Mouse (Mus musculus): Measurements from ENCODE around the gene Gm20388. TPM values are rescaled to one million over a fixed set of nuclear protein-coding genes. Genes with fewer than 3 reads are reported as not detected.

The Gm20388 gene
- total RNA-seq, 1 experiment: 27.0 TPM

DNA sequence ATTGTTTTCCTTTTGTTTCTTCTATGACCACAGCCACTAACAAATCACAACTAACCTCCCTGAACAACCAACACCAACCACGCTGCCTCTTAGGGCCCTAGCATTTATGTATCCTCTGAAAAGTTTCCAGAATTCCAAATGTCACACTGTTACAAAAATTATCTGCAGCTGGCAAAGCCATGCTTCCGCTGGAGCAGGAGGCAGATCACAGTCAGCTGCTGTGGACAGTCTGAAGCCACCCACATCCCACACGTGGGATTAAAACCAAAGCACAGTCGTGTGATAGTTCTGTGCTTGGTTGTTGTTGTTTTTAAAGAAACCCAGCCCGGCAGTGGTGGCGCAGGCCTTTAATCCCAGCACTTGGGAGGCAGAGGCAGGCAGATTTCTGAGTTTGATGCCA, 788.4 kb downstream of the Gm20388 start:
- DNase-seq (ENCODE audit: low read depth, low spot score): no peak
- TF ChIP-seq ZC3H11A (IDR thresholded peaks at IDR 0.05; ENCODE audit: borderline replicate concordance, low read depth, low read length) (no peak), MAFK (IDR thresholded peaks at IDR 0.05; ENCODE audit: insufficient read depth, low read depth, low read length) (no peak), CHD2 (IDR thresholded peaks at IDR 0.05; ENCODE audit: low read depth, low read length) (no peak), ZNF384 (IDR thresholded peaks at IDR 0.05; ENCODE audit: low read depth, low read length) (no peak), HCFC1 (IDR thresholded peaks at IDR 0.05; ENCODE audit: borderline replicate concordance, insufficient read depth, low read length) (no peak)
- Histone ChIP-seq H3K9me3 (ENCODE audit: control insufficient read depth, insufficient read depth, low read depth, low read length) (no peaks in the 10 kb centered on the region), H3K9ac (ENCODE audit: insufficient read depth, low read depth, low read length, poor library complexity, severe bottlenecking) (no peak overlapping the region), H3K36me3 (ENCODE audit: control insufficient read depth, insufficient read depth, low read length, poor library complexity, severe bottlenecking) (no peaks in the 10 kb centered on the region), H3K27ac (ENCODE audit: insufficient read depth, low read depth, low read length, poor library complexity, severe bottlenecking) (no peak overlapping the region), H3K4me1 (ENCODE audit: control insufficient read depth in 2 of 2, insufficient read depth in 2 of 2, low read length in 2 of 2, poor library complexity in 1 of 2) (peaks cover 0 to under 1% of the 10 kb centered on the region in 2 experiments; a peak in 1 of 4 replicates), H3K4me3 (ENCODE audit: insufficient read depth in 1 of 2, low read depth in 1 of 2, low read length in 2 of 2, poor library complexity in 1 of 2, severe bottlenecking in 1 of 2) (no peak overlapping the region)
- in situ Hi-C loops (cut with MboI; ENCODE audit: low sequenced_read_pairs in 2 of 2, unreplicated experiment in 2 of 2): loop anchor here in 1 of 2 experiments (25.0 kb wide), 1 partner anchor 88 kb away; no protein-coding TSS in a partner anchor

DNA sequence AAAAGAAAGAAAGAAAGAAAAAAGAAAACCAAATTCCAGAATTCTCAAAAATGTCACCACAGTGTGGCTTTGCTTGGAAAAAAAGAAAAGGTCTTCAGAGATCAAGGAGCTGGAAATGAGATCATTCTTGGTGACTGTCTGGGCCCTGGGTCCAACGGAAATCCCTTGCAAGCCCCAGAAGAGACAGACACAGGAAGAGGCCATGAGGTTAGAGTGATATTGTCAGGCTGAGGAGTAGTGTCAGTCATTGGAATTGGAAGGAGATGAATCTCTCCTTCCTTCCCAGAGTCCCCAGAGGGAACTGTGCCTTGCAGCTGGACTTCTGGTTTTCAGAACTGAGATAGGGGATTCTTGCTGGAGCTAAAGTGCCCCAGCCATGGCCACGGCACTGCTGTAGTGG, 788.9 kb downstream of the Gm20388 start:
- TF ChIP-seq HCFC1 (IDR thresholded peaks at IDR 0.05; ENCODE audit: borderline replicate concordance, insufficient read depth, low read length) (no peak), MAFK (IDR thresholded peaks at IDR 0.05; ENCODE audit: insufficient read depth, low read depth, low read length) (no peak)
- Histone ChIP-seq H3K4me1 (ENCODE audit: control insufficient read depth in 2 of 2, insufficient read depth in 2 of 2, low read length in 2 of 2, poor library complexity in 1 of 2) (no peaks in the 10 kb centered on the region), H3K36me3 (ENCODE audit: control insufficient read depth, insufficient read depth, low read length, poor library complexity, severe bottlenecking) (no peaks in the 10 kb centered on the region), H3K9ac (ENCODE audit: insufficient read depth, low read depth, low read length, poor library complexity, severe bottlenecking) (no peak overlapping the region), H3K27ac (ENCODE audit: insufficient read depth, low read depth, low read length, poor library complexity, severe bottlenecking) (no peak overlapping the region), H3K4me3 (ENCODE audit: insufficient read depth in 1 of 2, low read depth in 1 of 2, low read length in 2 of 2, poor library complexity in 1 of 2, severe bottlenecking in 1 of 2) (no peak overlapping the region), H3K9me3 (ENCODE audit: control insufficient read depth, insufficient read depth, low read depth, low read length) (no peaks in the 10 kb centered on the region)
- in situ Hi-C loops (cut with MboI; ENCODE audit: low sequenced_read_pairs in 2 of 2, unreplicated experiment in 2 of 2): loop anchor here in 1 of 2 experiments (25.0 kb wide), 1 partner anchor 88 kb away; no protein-coding TSS in a partner anchor
- DNase-seq (ENCODE audit: low read depth, low spot score): no peak

DNA sequence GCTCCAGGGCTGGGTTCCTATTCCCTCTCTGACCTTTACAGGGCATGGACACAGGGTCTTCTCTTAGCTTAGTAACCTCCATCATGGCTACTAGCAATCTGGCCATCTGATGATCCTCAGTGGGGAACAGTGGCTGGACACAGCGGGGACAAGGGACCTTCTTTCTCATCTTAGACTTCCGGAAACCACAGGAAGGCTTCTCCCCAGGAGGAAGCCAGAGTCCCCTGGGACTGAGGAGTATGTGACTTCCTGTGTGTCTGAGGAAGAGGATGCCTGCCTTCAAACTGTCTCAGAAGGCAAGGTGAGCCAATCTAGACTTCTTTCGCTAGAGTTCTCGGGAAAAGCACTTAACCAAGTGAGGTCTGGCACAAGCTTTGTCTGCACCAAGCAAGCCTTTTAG, 789.4 kb downstream of the Gm20388 start:
- no peak for TF ChIP-seq ZNF384 (IDR thresholded peaks at IDR 0.05; ENCODE audit: low read depth, low read length)
- TF ChIP-seq HCFC1 (IDR thresholded peaks at IDR 0.05; ENCODE audit: borderline replicate concordance, insufficient read depth, low read length): no peak
- TF ChIP-seq ZC3H11A (IDR thresholded peaks at IDR 0.05; ENCODE audit: borderline replicate concordance, low read depth, low read length): no peak
- TF ChIP-seq CHD2 (IDR thresholded peaks at IDR 0.05; ENCODE audit: low read depth, low read length): no peak
- TF ChIP-seq MAFK (IDR thresholded peaks at IDR 0.05; ENCODE audit: insufficient read depth, low read depth, low read length): no peak
- Histone ChIP-seq H3K4me1 (ENCODE audit: control insufficient read depth in 2 of 2, insufficient read depth in 2 of 2, low read length in 2 of 2, poor library complexity in 1 of 2) (no peaks in the 10 kb centered on the region), H3K9me3 (ENCODE audit: control insufficient read depth, insufficient read depth, low read depth, low read length) (no peaks in the 10 kb centered on the region), H3K9ac (ENCODE audit: insufficient read depth, low read depth, low read length, poor library complexity, severe bottlenecking) (no peak overlapping the region), H3K36me3 (ENCODE audit: control insufficient read depth, insufficient read depth, low read length, poor library complexity, severe bottlenecking) (no peaks in the 10 kb centered on the region), H3K4me3 (ENCODE audit: insufficient read depth in 1 of 2, low read depth in 1 of 2, low read length in 2 of 2, poor library complexity in 1 of 2, severe bottlenecking in 1 of 2) (no peak overlapping the region), H3K27ac (ENCODE audit: insufficient read depth, low read depth, low read length, poor library complexity, severe bottlenecking) (no peak overlapping the region)
- in situ Hi-C loops (cut with MboI; ENCODE audit: low sequenced_read_pairs in 2 of 2, unreplicated experiment in 2 of 2): no loop called here
- DNase-seq (ENCODE audit: low read depth, low spot score): no peak

DNA sequence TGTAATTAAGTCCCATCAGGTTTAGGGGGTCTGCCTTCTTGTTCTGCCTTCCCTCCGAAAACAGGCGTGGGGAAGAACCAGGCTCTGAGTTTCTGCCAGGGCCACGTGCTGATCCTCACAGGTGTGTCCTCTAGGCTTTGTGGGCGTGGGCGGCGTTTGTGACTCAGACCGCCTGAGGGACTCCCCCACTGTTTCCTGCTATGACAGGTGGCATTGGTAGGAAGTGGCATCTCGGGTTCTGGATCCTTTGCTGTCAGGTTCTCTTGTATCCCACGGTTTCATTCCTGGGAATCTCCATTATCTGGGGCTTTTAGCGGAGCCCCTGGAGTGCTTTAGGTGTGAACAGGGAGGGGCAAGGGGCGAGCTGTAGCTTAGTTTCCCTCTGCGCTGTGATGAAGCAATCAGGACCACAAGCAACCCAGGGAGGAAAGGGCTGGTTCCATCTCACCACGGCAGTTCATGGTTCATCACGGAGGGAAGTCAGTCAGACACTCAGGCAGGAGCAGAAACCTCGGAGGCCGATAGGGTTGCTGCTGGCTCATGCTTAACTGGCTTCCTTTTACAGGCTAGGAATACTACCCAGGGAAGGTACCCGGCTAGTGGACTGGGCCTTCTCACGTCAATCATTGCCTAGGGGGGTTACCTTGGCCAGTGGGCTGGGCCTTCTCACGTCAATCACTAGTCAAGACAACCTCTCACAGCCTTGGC, 791.3 kb downstream of the Gm20388 start:
- no peaks in the 10 kb centered on the region for H3K9me3 ChIP-seq (ENCODE audit: control insufficient read depth, insufficient read depth, low read depth, low read length)
- H3K4me1 ChIP-seq (ENCODE audit: control insufficient read depth in 2 of 2, insufficient read depth in 2 of 2, low read length in 2 of 2, poor library complexity in 1 of 2): no peaks in the 10 kb centered on the region
- no peak overlapping the region for H3K4me3 ChIP-seq (ENCODE audit: insufficient read depth in 1 of 2, low read depth in 1 of 2, low read length in 2 of 2, poor library complexity in 1 of 2, severe bottlenecking in 1 of 2)
- in situ Hi-C loops (cut with MboI; ENCODE audit: low sequenced_read_pairs in 2 of 2, unreplicated experiment in 2 of 2): no loop called here
- DNase-seq (ENCODE audit: low read depth, low spot score): no peak
- H3K27ac ChIP-seq (ENCODE audit: insufficient read depth, low read depth, low read length, poor library complexity, severe bottlenecking): no peak overlapping the region
- H3K36me3 ChIP-seq (ENCODE audit: control insufficient read depth, insufficient read depth, low read length, poor library complexity, severe bottlenecking): no peaks in the 10 kb centered on the region
- TF ChIP-seq HCFC1 (IDR thresholded peaks at IDR 0.05; ENCODE audit: borderline replicate concordance, insufficient read depth, low read length): no peak
- no peak for TF ChIP-seq CHD2 (IDR thresholded peaks at IDR 0.05; ENCODE audit: low read depth, low read length)
- TF ChIP-seq ZNF384 (IDR thresholded peaks at IDR 0.05; ENCODE audit: low read depth, low read length): no peak
- TF ChIP-seq ZC3H11A (IDR thresholded peaks at IDR 0.05; ENCODE audit: borderline replicate concordance, low read depth, low read length): no peak
- TF ChIP-seq MAFK (IDR thresholded peaks at IDR 0.05; ENCODE audit: insufficient read depth, low read depth, low read length): no peak
- no peak overlapping the region for H3K9ac ChIP-seq (ENCODE audit: insufficient read depth, low read depth, low read length, poor library complexity, severe bottlenecking)
